Mouse (Mus musculus) cerebellum, adult (tissue): ENCODE data around the gene Clrn3.
"Not testable (repeated sequence)": the region's sequence is repeated elsewhere in the genome, so short reads cannot be mapped to it uniquely, and the experiment has no call there.

Experiments used
- ATAC-seq: cut with Nextera tagmentation; 2 replicates; pipeline ENCODE4 v1.9.2; 2017; ENCODE audit warnings: mild to moderate bottlenecking, moderate library complexity, mixed read lengths; ENCODE audit not compliant: insufficient number of reproducible peaks, low FRiP score, low TSS enrichment

Gene Clrn3

DNA sequence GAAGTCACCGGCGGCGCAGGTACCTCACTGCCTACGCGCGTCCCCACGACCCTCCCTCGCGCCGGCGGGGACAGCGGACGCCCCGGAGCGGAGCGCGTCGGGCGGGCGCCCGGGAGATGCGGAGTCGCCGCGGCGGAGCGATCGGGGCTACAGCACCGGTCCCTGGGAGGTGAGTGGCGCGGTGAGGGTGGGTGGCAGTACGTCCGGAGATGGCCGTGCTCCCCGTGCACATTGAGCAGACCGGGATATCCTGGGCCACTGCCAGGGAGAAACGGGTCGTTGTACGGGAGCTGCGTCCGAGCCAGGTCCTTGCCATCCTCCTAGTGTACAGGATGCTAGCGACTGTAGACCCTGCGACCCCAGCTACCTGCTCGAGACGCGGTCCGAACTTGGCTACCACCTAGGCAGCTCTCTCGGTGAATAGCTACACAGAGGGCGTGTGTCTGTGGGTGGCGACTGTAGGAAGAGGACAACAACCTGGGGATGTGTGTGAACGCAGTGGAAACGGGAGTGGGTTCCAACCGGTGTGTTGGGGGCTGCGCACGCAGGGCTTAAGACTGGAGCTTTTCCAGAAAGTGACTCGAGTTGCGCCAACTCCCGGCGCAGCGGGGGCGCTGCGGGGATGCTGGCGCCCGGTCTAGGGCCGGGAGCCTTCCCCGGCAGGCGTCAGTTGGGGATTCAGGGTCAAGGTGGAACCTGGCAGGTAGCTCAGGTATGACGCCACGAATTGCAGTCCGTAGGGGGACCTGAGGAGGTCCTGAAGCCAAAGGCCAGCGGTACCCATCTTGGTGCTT is 9.7 kb upstream of the Clrn3 start:
- peak; percentile 38; the same call in 1 of the 2 replicates for ATAC-seq

GRCm38 (mm10) chr7:135537341-135537901 is 9.0 kb upstream of the Clrn3 start, which contains the start of gene Ptpre:
Ptpre (plus strand) TSS chr7:135537481.
- ATAC-seq, result peak; percentile 86

DNA sequence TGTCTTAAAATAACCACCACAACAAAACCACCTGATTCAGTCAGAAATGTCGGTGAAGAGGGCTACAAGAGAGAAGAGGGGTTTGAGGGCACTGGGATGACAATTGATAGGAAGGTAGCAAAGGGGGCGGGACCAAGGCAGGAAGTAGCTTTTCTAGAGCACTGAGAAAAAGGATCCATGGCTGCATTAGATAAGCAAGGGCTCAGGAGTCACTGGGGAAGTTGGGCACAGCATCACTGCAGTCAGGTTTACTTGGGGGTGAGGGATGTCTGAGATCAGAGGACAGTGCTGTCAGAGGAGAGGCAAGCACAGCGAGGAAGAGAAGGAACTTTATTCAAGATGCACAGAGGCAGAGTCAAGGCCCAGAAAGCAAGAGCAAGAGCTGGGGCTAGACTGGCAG is 7.5 kb upstream of the Clrn3 start:
- no peak for ATAC-seq

- no peak for ATAC-seq
These were observed 6.2 kb upstream of the Clrn3 start for GRCm38 (mm10) chr7:135534548-135535189.

GRCm38 (mm10) chr7:135529068-135529467 is 614 bp upstream of the Clrn3 start:
- no peak for ATAC-seq

DNA sequence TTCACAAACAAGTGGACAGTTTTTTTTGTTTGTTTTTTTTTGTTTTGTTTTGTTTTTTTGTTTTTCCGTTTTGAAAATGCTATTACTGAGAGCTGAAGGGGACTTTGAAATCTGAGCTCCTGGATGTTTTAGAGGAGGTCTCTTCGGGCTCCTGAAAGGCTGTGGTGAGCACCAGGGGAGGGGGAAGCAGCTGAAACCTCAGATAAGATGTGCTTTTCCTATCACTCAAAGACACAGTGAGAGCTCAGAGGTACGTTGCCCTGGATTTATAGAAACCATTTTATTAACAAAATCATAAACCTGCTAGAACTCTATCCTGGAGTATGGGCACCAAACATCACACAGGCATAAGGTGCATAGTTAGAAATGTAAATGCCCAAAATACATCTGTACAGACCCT is 1.3 kb downstream of the Clrn3 start:
- no peak for ATAC-seq

DNA sequence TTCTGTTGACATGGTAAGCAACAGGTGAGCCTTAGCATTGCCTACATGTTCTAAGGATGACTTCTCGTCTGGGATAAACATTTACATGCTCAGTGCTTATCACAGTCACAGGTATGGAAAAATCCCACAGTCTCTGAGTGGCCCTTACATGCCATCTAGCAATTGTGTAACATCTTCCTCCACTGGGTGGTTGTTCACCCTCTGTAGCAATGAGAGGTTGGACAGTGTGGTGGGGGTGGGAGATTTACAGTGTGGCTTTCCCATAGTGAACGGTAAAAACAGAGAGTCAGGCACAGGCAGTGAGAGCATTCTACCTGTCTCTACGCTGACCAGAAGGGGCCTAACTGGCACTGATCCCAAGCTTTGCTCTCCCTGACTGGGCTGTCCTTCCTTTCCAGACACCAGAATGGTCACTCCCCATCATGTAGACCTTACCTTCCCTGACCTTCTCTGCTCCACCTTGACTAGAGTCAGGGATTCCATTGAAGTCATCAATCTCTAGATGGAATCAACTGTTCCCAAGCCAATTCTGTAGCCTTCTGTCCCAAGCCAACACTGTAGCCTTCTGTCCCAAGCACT is 1.8 kb downstream of the Clrn3 start:
- ATAC-seq, result no peak

GRCm38 (mm10) chr7:135524424-135524967 is 4.0 kb downstream of the Clrn3 start:
- no peak for ATAC-seq

DNA sequence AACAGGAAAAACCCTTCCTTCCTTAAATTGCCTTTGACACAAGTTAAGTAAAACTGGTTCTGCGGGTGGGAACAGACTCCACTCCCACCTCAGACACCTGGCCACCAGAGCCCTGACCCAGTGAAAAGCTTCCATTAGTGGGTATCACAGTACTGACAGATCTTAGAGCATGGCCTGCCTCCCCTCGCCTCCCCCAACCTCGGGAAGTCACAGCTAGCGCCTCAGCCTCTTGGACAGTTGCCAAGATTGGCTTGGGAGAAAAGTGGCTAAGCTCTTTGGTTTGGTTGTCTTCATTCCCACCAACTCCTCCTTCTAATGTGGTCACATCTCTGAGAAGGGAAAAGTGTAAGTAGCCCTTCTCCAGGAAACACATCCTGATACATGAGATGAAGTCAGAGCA is 4.5 kb downstream of the Clrn3 start:
- no peak for ATAC-seq

GRCm38 (mm10) chr7:135521755-135522512 is 6.5 kb downstream of the Clrn3 start:
- ATAC-seq, result no peak

GRCm38 (mm10) chr7:135520241-135520640 is 8.2 kb downstream of the Clrn3 start:
- ATAC-seq, result no peak

- ATAC-seq, result no peak
These were observed 11.3 kb downstream of the Clrn3 start for GRCm38 (mm10) chr7:135517191-135517590.

- ATAC-seq, result no peak
These were observed 16.7 kb downstream of the Clrn3 start for GRCm38 (mm10) chr7:135511723-135512122.

DNA sequence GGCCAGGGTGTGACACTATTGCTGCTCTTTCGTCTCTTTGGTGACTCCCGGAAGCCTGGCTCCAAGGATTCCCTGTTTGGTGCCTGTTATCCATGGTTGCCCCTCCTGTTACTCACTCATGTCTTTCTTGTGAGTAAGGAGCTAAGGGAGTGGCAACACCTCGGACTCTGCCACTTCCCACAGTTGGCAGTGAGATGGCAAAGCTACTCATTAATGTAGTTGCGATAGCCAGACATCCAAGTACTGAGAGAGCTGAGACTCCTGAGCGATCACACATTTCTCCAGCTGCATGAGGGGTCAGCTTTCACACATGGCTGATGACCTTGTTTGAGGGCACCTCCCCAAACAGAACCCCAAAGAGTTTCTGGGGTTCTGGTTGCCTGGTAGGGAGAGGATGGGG is 18.0 kb downstream of the Clrn3 start:
- no peak for ATAC-seq

DNA sequence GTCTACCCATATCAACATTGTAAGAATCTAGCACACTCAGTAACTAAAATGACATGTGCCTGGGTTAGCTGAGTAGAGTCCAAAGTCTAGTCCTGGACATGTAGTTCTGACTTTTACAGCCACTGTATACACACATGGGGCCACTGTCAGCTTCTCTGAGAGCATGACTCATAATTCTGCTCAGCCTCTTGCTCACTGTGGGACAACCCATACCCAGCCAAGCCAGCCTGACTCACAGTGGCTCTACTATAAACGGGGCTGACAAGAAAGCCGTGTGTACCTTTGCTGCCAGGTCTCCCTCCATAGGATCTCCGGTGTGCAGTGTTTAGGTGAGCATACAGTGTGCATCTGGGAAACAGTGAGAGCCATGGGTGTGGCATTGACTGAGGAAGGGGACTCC is 19.2 kb downstream of the Clrn3 start:
- no peak for ATAC-seq

DNA sequence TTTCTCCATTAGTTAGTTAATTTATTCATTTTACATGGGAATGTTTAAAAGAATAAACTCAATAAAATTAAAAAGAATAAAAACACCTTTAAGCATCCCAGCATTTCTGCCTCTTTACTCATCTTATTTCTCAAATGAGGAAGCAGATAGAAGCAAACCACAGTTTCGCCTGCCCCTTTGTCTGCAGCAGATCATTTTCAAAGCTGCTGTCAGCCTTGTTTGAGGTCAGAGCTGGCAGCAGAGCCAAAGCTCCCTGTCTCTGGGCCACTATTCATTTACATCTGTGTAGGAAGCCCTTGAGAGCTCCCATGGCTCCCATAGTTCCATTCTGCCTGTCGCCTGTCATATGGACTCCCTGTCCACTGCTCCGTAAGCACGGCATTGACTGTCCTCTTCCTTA is 19.9 kb downstream of the Clrn3 start:
- no peak for ATAC-seq

GRCm38 (mm10) chr7:135506506-135506905 is 21.9 kb downstream of the Clrn3 start:
- not testable (repeated sequence) for ATAC-seq

- ATAC-seq, result no peak
These were observed 29.1 kb downstream of the Clrn3 start for GRCm38 (mm10) chr7:135499403-135499802.

DNA sequence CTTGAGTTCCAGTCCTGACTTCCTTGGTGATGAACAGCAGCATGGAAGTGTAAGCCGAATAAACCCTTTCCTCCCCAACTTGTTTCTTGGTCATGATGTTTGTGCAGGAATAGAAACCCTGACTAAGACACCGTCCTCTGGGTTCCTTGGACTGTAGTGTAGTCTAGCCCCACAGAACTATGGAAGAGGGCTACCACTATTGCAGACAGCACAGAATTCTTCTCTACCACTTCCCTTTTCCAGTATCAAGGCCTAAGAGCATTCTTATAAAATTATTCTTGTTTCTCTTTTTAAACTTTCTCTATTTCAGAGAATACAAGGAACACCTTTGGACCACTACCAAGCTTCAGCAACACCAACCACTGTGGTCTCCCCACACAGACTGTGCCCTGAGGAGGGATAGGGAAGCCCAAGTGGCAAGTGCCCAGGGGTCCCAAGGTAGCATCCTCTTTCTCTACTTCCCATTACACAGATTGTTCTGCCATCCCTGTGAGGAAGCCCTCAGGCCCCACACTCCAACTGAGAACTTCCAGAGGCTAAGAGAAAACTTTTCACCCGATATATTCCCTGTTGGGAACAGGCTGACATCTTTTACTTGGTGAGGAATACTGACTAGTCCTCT is 29.8 kb downstream of the Clrn3 start:
- ATAC-seq, result no peak

- ATAC-seq, result 0 out of 2 replicates have a peak, but pooled peaks have one; percentile 52
These were observed 33.2 kb downstream of the Clrn3 start for GRCm38 (mm10) chr7:135495303-135495702.
